Mouse (Mus musculus) neural tube, embryonic 10.5 days (tissue): ENCODE data around the gene Osbpl2.
"Not testable (repeated sequence)": the region's sequence is repeated elsewhere in the genome, so short reads cannot be mapped to it uniquely, and the experiment has no call there.

Source experiments
- DNase-seq: peaks from one replicate; pipeline ENCODE4 v3.0.0-alpha.2; 2017; ENCODE audit warnings: low spot score; ENCODE audit errors: extremely low spot score

Gene Osbpl2

DNA sequence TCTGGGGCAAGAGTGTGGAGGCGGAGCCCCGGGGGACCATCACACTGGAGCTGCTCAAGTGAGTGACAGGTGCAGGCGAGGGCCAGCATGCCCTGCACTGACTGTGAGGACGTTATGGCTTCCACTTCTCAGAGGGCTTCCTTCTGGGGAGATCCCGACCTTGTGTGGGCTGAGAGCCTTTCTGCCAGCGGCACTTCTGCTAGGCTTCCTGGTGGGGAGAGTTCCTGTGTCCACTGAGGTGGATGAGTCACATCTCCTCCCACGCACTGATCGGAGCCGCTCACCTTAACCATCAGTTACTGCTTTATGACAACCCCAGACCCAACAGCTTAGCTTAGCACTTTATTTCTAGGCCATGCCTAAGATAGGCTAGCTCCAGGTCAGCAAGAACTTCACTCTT lies 29.4 kb downstream of the Osbpl2 start:
- DNase-seq = no peak

DNA sequence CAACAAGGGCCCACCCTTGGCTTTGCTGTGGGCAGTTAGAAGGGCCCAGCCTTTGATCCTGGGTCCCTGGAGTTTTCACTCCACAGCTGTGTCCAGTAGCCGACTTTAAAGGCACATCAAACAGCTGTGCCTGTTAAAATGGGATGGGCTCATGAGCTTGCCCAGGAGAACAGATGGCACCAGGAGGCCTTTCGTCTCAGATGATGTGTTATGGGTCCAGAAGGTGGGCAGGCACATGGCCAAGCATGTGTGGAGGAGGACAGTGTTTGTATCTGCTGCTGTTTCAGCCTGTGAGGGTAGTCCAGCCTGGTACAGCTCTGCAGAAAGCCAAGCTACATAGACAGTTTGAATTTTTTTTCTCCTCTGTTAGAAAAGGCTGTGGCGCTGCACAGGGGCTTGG lies 35.7 kb downstream of the Osbpl2 start:
- DNase-seq = no peak

DNA sequence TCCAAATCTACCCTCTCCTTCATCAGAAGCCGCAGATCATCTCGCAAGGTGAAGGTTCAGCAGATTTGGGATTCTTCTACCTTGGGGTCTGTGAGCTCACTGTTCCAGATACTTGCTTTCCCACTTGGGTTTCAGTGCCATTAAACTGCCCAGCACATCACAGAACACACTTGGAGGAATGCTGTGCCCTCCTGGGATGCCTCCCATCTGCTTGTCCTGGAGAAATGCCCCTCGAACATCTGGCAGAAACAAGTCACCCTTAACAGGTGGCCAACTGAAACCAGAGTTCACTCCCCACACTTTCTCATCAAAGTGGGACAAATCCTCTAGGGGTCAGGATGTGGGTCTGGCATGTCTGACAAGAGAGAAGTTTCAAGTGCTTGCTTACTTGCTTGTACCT lies 39.5 kb downstream of the Osbpl2 start:
- no peak for DNase-seq

DNA sequence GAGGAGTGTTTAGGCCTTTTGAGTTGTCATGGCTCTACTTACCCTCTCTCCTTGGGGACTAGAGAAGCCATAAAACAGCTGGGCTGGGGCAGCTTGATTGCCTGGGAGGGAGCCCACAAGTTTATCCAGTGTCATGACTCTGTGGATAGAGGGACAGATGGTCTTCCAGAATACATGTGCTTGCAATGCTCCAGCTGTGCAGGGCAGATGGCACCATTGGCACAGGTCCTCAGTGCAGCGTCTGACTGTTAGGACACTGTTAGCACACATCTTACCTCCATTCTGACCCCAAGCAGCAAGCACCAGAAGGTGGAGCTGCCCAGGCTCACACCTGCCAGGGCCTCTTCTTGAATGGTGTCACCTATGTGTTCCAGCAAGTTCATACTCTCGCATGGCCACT lies 46.7 kb downstream of the Osbpl2 start:
- no peak for DNase-seq

DNA sequence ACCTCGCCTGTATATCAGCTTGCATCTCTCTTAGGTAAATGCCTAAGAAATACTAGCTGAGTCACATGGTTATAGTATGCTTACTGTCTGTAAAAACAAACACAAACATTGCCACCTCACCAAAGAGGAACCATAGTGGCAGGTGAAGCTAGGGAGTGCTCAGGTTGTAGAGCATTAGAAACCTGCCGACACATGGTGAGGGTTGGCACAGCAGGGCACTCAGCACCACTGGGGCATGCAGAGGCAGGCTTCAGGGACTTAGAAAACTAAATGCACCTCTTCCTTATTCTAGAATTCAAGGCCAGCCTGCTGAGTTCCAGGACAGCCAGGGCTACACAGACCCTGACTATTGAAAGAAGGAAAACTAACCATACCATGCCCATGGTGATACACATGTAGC lies 47.8 kb downstream of the Osbpl2 start:
- DNase-seq = no peak

DNA sequence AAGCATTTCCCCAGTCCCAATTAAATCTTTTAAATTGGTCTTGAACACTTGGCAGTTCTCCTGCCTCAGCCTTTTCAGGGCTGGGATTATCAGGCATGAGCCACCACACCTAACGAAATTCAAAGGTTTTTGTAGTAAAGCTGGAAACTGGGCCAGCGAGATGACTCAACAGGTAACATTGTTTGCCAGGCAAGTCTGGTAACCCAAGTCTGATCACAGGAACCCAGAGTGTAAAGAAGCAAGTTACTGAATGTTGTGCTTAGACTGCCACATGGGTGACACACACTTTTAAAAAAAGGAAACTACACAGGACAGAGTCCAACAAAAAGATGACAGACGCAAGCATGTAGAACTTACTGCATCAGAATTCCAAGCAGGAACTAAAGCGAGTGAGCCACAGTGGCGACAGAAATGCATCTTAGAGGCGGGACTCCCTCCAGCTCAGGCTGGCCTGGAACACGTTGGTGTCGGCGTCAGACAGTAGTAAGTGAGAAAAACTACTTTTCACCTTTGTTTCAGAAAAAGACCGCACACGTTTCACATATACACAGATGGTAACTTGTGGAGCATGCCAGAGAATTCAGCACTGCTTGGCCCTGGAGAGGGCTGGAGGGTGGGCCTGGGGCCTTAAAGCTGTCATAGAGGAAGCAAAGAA lies 51.2 kb downstream of the Osbpl2 start:
- DNase-seq = no peak

DNA sequence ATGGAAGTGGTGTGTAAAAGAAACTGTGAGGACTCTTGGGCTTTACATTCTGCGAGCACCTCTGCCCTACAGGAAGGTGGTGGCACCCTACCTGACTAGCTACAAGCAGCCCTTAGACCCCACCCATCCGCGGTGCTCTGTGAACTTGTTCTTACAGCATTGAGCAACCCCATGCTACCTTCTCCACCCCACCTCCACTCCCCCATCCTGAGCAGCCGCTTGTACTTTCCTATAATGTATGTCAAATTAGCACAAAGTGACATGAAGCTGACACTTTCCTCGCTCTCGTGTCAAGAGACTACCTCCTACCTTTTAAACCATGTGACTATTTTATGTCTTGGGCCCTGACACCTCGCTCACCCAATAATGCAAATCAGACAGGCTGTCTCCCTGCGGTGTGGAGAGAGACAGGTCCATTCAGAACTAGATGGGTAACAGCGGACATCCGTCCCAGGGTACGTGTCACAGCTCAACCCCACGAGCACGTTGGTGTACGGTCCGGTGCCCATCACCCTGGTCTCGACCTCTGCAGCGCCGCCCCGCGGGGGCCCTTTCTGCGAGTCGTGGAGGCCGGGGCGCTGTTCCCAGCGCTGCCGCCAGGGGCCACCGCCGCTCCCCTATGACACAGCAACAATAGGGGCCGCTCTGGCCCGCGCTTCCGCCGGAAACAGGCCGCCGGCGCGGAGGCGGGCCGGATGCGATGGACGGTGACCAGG lies 51.9 kb downstream of the Osbpl2 start, which contains the start of gene Adrm1:
Gene Adrm1, plus strand, starts transcription at position 680 of the 716 bp plus-strand sequence.
- peak; percentile 99 for DNase-seq

DNA sequence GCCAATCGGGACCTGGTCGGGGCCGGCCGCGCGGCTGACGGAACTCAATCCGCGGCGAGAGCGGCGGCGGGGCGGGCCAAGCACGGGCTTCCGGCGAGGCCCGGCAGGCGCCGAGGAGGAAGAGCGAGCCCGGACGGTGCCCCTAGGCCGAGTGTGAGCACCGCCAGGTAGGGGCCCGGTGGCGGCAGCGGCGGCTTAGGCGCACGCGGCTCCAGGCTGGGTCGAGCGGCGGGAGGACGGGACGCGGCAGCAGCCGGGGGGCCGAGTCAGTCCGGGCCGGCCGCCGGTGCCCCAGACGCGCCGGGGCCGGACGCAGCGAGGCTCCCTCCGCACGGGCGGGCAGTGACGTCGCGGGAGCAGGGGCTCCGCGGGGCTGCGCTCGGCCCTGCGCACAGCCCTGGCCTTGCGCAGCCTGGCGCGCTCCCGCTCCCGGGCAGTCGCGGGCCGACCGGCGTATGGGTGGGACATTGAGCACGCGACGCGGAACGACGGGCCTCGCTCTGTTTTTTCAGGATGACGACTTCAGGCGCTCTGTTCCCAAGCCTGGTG lies 52.5 kb downstream of the Osbpl2 start:
- DNase-seq = no peak

DNA sequence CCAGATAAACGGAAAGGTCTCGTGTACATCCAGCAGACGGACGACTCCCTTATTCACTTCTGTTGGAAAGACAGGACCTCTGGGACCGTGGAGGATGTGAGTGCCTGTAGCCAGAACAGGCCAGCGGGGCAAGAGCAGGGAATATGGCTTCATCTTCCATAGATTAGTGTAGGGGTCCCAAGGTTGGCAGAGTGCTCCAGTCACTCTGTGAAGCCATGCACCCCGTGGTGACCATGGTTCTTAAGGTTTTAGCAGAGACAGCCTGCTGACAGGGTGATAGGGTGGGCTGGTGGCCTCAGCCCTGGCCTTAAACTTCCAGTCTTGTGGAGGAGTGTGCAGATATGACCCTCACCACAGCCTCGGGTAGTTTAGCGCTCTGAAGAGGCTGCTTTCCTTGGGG lies 53.0 kb downstream of the Osbpl2 start:
- DNase-seq = no peak

DNA sequence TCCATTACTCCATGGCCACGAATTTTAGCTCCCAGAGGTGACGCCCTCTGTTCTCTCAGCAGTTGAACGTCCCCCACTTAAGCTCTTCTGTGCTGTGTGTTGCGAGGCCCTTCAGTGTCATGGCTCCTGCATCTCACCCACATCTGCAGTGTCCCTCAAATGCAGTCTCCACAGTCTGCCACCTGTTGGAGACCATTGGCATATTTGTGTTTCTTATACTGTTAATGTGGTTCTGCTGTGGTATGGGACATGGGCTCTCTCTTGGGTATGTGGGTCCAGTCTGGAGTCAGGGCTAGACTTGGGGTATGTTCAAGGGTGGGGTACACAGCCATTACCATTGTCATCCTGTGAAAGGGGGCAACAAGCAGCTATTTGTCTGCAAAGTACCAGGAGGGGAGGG lies 54.1 kb downstream of the Osbpl2 start:
- DNase-seq = no peak

DNA sequence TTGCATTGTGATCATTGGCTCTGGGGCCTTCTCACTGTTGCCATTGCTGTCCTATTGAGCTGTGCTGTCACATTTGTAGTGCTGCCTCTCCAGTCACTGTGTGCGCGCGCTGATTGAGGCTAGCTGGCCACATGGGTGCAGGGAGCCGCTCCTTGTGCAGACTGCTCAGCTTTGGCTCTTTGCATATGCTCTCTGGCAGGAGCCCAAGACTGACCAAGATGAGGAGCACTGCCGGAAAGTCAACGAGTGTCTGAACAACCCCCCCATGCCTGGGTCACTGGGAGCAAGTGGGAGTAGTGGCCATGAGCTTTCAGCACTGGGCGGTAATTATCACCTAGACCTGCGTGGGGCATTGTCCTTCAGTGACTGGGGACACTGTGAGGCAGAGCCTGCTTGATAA lies 54.6 kb downstream of the Osbpl2 start:
- DNase-seq = not testable (repeated sequence)

DNA sequence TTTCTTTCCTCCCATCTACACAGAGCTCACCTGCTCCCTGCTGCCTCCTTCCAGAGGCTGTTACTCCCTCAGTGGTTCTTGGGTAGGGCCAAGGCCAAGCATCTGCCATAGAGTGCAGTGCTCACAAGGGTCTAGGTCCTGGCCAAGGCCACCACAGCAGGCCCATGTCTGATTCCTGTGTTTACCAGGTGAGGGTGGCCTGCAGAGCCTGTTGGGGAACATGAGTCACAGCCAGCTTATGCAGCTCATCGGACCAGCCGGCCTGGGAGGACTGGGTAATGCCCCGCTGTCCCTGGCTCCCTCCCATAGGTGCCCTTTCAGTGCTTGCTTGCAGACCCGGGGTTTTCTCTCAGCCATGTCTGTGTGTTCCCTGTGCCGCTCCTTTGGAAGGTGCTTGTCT lies 55.0 kb downstream of the Osbpl2 start:
- no peak for DNase-seq

DNA sequence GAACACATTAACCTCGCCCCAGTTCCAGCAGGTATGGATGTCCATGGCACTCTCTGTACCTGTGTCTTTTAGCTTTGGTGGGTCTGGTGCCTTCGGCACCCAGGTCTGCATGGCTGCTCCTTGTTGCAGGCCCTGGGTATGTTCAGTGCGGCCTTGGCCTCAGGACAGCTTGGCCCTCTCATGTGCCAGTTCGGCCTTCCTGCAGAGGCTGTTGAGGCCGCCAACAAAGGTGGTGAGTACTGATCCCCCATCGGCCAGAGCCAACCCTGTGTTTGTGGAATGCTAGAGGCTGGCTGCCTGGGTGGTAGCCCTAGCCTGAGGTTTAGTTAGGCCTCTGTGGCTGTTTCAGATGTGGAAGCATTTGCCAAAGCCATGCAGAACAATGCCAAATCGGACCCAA lies 56.6 kb downstream of the Osbpl2 start:
- no peak for DNase-seq

DNA sequence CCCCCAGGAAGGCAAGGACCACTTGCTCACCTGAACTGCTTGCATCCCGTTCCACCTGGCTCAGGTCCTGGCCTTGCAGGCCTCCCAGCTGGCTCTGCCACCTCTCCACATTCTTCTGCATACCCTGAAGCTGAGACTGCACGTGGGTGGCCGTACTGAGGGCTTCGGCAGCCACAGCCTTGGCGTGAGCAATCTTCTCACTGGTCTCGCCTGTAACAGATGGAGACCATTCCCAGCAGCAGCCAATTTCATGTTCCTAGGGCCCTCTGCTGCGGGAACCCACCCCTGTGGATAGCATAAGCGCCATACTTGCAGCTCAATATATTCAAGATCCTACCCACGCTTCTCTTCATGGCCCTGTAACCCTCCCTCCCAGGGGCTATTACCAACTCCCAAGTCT lies 62.4 kb downstream of the Osbpl2 start:
- no peak for DNase-seq

DNA sequence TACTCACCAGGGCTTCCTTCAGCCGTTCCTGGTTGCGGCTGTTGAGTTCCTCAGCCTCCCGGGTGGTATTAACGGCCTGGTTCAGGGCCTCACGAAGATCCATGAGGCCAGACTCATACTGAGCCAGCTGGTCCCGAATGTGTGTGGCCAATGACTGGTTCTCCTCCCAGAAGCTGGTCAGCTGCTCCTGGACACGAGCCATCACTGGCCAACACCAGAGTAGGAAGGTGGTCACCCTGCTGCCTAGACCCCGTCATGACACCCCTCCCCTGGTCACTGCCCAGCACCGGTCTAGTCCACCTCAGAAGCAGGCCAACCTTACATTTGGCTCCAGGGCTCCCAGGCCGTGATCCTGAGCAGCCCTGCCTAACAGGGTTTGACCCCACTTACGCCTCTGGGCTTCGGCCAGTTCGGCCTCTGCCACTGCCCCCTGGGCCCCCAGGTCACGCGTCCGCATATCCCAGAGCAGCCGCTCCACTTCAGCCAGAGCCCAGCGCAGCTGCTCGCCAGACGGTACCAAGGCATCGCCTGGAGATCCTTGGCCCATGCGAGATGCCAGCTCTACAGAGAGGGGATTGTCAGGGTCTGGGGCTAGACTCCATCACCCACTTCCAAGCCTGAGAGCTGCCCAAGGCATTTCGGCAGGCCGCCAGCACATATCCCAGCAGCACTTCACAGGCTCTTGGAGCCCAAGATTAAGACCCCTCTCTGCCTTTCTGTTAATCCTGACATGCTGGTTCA lies 65.1 kb downstream of the Osbpl2 start:
- DNase-seq = no peak

DNA sequence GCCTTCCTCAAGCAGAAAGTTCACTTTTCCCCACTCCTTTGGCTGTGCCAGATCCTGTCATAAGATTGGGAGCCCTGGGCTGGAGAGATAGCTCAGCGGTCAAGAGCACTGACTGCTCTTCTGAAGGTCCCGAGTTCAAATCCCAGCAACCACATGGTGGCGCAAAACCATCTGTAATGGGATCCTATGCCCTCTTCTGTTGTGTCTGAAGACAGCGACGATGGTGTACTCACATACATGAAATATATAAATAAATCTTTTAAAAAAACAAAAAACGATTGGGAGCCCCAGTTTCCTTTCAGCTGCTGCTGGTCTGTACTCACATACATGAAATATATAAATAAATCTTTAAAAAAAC lies 65.6 kb downstream of the Osbpl2 start:
- DNase-seq = no peak

DNA sequence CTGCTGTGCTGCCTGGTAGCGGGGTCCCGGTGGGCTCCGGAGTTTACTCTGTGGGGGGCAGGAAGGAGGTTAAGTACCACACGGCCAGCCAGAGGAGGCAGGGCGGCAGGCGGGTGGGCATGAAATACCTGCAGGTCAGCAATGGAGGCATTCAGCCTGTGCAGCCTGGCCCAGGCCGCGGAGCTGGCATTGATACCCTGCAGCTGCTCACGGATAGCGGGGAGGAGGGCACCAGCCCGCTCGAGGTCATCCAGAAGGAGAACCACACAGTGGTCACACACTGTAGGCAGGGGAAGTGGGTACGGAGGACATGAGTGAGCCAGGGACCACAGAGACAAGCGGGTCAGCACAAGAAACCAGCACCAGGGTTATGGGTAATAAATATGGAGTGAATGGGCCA lies 66.6 kb downstream of the Osbpl2 start:
- DNase-seq = no peak

DNA sequence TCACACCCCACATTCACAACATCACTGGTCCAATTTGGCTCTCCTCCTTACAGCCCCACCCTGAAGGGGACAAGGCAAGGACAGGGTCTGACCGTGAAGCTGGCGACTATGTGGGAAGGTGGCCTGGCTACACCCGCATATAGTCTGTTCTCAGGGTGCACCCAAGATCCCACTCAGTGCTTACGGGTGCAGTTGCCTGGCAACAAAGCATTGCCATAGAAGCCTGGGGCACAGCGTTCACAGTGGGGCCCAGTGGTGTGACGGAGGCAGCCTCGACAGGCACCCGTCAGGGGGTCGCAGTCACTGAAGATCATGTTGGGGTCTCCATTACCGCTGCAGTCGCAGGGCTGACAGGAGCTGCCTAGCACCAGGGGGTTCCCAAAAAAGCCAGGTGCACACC lies 68.3 kb downstream of the Osbpl2 start:
- DNase-seq = no peak

DNA sequence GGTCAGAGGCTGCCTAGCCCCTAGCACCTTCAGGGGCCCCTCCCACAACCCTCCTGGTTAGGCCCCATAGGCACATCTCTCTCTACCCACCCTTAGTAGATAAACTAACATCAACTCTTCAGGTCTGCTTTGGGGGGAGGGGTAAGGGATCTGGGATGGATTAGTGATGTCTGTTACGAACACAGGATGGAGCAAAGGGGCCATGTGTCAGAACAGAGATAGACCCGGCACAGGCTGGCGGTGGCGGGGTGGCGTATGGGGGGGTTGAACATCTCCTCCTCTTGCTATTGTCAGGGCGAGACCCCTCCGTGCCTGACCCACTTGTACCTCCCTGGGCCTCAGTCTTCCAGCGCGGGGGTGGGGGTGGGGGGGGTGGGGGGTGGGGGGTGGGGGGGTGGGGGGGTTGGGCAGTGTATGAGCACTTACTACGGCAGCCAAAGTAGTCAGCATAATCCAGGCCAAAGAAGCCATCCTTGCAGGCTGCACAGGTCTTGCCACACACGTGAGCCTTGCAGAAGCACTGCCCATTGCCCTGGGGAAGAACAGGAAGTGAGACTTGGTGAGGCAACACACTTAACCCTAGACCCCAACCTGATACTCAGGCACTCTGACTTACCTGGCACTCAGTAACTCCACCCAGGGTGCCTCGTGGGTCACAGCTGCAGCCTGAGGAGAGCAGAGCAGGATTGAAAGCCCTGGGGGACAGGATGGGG lies 77.7 kb downstream of the Osbpl2 start:
- no peak for DNase-seq

DNA sequence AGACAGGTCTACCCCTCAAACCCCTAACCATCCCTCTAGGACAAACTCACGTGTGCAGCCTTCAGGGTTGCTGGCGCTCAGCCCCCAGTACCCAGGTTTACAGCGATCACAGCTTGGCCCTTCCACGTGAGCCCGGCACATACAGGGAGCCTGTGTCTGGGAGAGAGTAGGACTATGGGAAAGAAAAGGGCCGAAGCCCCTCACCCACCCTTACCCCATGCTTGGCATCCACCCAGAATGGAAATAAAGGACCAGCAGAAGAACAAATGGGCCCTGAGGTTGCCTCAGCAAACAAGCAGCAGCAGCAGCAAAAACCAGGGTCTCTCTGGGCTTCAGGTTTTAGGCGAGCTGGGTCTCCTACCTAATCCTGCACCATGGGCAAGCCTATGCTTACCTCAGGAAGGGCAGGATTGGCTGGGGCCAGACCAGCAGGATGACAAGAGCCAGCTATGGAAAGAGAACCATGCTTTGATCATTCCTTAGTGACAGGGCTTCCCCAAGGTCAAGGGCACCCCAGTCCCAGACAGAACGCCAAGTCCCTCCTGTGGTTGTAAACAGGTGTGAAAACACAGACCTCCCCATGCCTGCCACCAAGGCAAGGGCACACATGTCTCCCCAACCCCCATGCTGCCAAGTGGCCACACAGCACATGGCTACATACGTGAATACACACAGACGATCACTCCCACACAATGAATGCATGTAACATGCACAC lies 78.4 kb downstream of the Osbpl2 start:
- no peak for DNase-seq

DNA sequence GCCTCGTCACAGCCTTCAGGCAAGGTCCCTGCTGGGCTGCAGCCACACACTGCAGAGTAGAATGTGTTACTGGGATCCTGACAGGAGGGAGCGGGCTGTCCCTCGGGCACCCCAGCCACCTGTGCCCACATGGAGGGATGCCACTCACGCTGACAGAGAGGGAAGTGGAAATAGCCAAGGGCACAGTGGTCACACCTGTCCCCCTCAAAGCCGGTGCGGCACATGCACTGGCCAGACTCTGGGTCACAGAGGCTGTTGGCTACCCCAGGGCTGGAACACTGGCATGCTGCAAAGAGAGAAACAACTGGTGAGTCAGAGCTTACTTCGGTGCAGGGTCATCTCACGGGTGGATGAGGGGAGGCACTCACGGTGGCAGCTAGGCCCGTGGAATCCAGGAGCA lies 79.7 kb downstream of the Osbpl2 start:
- DNase-seq = no peak
